In genomic region chr10:128583644-128584043, GRCm38 (mm10) we compare ENCODE assay signal across 9 mouse cellular contexts. TPM values are rescaled to one million over a fixed set of nuclear protein-coding genes. Genes with fewer than 3 reads are reported as not detected.
A peak's percentile ranks its signal among the peaks of the same experiment; 100 is the strongest.
DNase-seq lines count a peak whose midpoint lies in the region; ATAC-seq and TF ChIP-seq lines count a peak whose summit lies in the region.
"Had no signal": no experiment of that assay in that cellular context is flagged by ENCODE, and none has a peak within 500 bp of the region (broad histone marks: within the 10 kb centered on the region; RNA-seq: fewer than 3 reads in every experiment).

No protein-coding gene starts in this region.

- DNase-seq in 3T3-L1 (ENCODE audit: low read depth, low spot score) (peak; percentile 32), Patski (ENCODE audit: low read depth, low spot score) (peak; percentile 6)
- DNase-seq in lung, postnatal 14 days, result peak; percentile 73
- DNase-seq in thymus, postnatal 14 days, result no peak
- no peak for DNase-seq in spleen, adult 12 weeks (ENCODE audit: low spot score)
- DNase-seq: liver, embryonic 13.5 days had no signal

- 0 out of 2 replicates have a peak overlapping the region, but pooled peaks have one; percentile 26 for H3K4me2 ChIP-seq in embryonic facial prominence, embryonic 15.5 days (replicated peaks)
- peak overlapping the region; percentile 32 for H3K4me2 ChIP-seq in intestine, embryonic 15.5 days (replicated peaks)
- H3K4me2 ChIP-seq: liver, embryonic 13.5 days had no signal

- H3K36me3 ChIP-seq in embryonic facial prominence, embryonic 15.5 days, result peaks cover 10% of the 10 kb centered on the region
- H3K36me3 ChIP-seq in intestine, embryonic 15.5 days, result no peaks in the 10 kb centered on the region

- POLR2A ChIA-PET in Patski (lab: Charles Lee), result no interaction called here

- H3K9ac ChIP-seq in embryonic facial prominence, embryonic 15.5 days, result no peak overlapping the region
- no peak overlapping the region for H3K9ac ChIP-seq in intestine, embryonic 15.5 days
- H3K9ac ChIP-seq: liver, embryonic 13.5 days had no signal

- no peaks in the 10 kb centered on the region for H3K9me3 ChIP-seq in embryonic facial prominence, embryonic 15.5 days (replicated peaks)
- H3K9me3 ChIP-seq in intestine, embryonic 15.5 days, result no peaks in the 10 kb centered on the region
- H3K9me3 ChIP-seq: liver, embryonic 13.5 days had no signal

- H3K4me3 ChIP-seq in embryonic facial prominence, embryonic 15.5 days (replicated peaks), result no peak overlapping the region
- H3K4me3 ChIP-seq in intestine, embryonic 15.5 days (replicated peaks), result no peak overlapping the region
- H3K4me3 ChIP-seq: liver, embryonic 13.5 days had no signal

- H3K27me3 ChIP-seq in Patski, result peaks cover 3% of the 10 kb centered on the region
- H3K27me3 ChIP-seq in embryonic facial prominence, embryonic 15.5 days, result peaks cover 24% of the 10 kb centered on the region
- peaks cover 19% of the 10 kb centered on the region for H3K27me3 ChIP-seq in intestine, embryonic 15.5 days (replicated peaks)

- no peak for TF ChIP-seq CTCF in Patski (IDR thresholded peaks at IDR 0.05)

- CTCF ChIA-PET in Patski (lab: Charles Lee), result interaction anchor here (0.9 to 1.2 kb wide), 2 partner anchors 10 to 11 kb away, joined by 3 to 5 read pairs; no protein-coding TSS in a partner anchor

- peak; percentile 78 for ATAC-seq in Patski
- ATAC-seq in embryonic facial prominence, embryonic 15.5 days (ENCODE audit: insufficient number of reproducible peaks, low FRiP score, low TSS enrichment, low read depth), result peak; percentile 47; the same call in 1 of the 2 replicates
- ATAC-seq in intestine, embryonic 15.5 days, result peak; percentile 21
- no peak for ATAC-seq in erythroid progenitor cell, adult 5-6 weeks (replicated peaks; ENCODE audit: low FRiP score, poor library complexity, severe bottlenecking)

- peaks cover 31% of the 10 kb centered on the region for H3K4me1 ChIP-seq in embryonic facial prominence, embryonic 15.5 days
- H3K4me1 ChIP-seq in intestine, embryonic 15.5 days (replicated peaks), result peaks cover 24% of the 10 kb centered on the region

- in situ Hi-C loops in Patski (cut with MboI; ENCODE audit: low pct_unique_long_range_greater_than_20kb), result no loop called here

- 39% methylated on average over 7 of the region's 7 CpGs for WGBS in embryonic facial prominence, embryonic 15.5 days
- WGBS in intestine, embryonic 15.5 days, result 18% methylated on average over 7 of the region's 7 CpGs

- H3K27ac ChIP-seq in embryonic facial prominence, embryonic 15.5 days (replicated peaks), result peak overlapping the region; percentile 58; the same call in 1 of the 2 replicates
- no peak overlapping the region for H3K27ac ChIP-seq in intestine, embryonic 15.5 days
- H3K27ac ChIP-seq: liver, embryonic 13.5 days had no signal

RNA-seq across cellular contexts. Expression of gene Erbb3, which starts 5.8 kb away (rescaled TPM):
- 1.2 TPM for polyA plus RNA-seq in Patski (2021)
- 23.9 and 25.8 TPM in 2 replicates for polyA plus RNA-seq in embryonic facial prominence, embryonic 15.5 days (2015; fragmentation: Nextera tagmentation; extraction: Ambion mirVana)
- 30.5 and 31.5 TPM in 2 replicates for polyA plus RNA-seq in intestine, embryonic 15.5 days (2015; fragmentation: Nextera tagmentation; extraction: Ambion mirVana)
- total RNA-seq in erythroid progenitor cell, adult 5-6 weeks (2015; ENCODE audit: low replicate concordance), result 0.84 and 1.1 TPM in 2 replicates
- total RNA-seq in erythroid progenitor cell, adult 5-6 weeks (2017; ENCODE audit: low replicate concordance), result 0.39 and 0.53 TPM in 2 replicates

RNA-seq across cellular contexts. Expression of gene Pa2g4, which starts 17.9 kb away (rescaled TPM):
- 117 TPM for polyA plus RNA-seq in Patski (2021)
- 186 and 189 TPM in 2 replicates for polyA plus RNA-seq in embryonic facial prominence, embryonic 15.5 days (2015; fragmentation: Nextera tagmentation; extraction: Ambion mirVana)
- 205 and 210 TPM in 2 replicates for polyA plus RNA-seq in intestine, embryonic 15.5 days (2015; fragmentation: Nextera tagmentation; extraction: Ambion mirVana)
- total RNA-seq in erythroid progenitor cell, adult 5-6 weeks (2015; ENCODE audit: low replicate concordance), result 122 and 141 TPM in 2 replicates
- 87.7 and 97.9 TPM in 2 replicates for total RNA-seq in erythroid progenitor cell, adult 5-6 weeks (2017; ENCODE audit: low replicate concordance)

RNA-seq across cellular contexts. Expression of gene Rpl41, which starts 34.5 kb away (rescaled TPM):
- polyA plus RNA-seq in Patski (2021), result 1,532 TPM
- polyA plus RNA-seq in embryonic facial prominence, embryonic 15.5 days (2015; fragmentation: Nextera tagmentation; extraction: Ambion mirVana), result 4,202 and 4,259 TPM in 2 replicates
- 3,667 and 3,915 TPM in 2 replicates for polyA plus RNA-seq in intestine, embryonic 15.5 days (2015; fragmentation: Nextera tagmentation; extraction: Ambion mirVana)
- total RNA-seq in erythroid progenitor cell, adult 5-6 weeks (2015; ENCODE audit: low replicate concordance), result 1,611 and 1,688 TPM in 2 replicates
- total RNA-seq in erythroid progenitor cell, adult 5-6 weeks (2017; ENCODE audit: low replicate concordance), result 704 and 1,169 TPM in 2 replicates

RNA-seq across cellular contexts. Expression of gene Zc3h10, which starts 36.1 kb away (rescaled TPM):
- 16.8 TPM for polyA plus RNA-seq in Patski (2021)
- 15.8 and 16.0 TPM in 2 replicates for polyA plus RNA-seq in embryonic facial prominence, embryonic 15.5 days (2015; fragmentation: Nextera tagmentation; extraction: Ambion mirVana)
- polyA plus RNA-seq in intestine, embryonic 15.5 days (2015; fragmentation: Nextera tagmentation; extraction: Ambion mirVana), result 14.5 and 15.2 TPM in 2 replicates
- total RNA-seq in erythroid progenitor cell, adult 5-6 weeks (2015; ENCODE audit: low replicate concordance), result 0.72 and 2.9 TPM in 2 replicates
- 5.9 and 6.4 TPM in 2 replicates for total RNA-seq in erythroid progenitor cell, adult 5-6 weeks (2017; ENCODE audit: low replicate concordance)

RNA-seq across cellular contexts. Expression of gene Rps26, which starts 42.9 kb away (rescaled TPM):
- polyA plus RNA-seq in Patski (2021), result 259 TPM
- 833 and 868 TPM in 2 replicates for polyA plus RNA-seq in embryonic facial prominence, embryonic 15.5 days (2015; fragmentation: Nextera tagmentation; extraction: Ambion mirVana)
- polyA plus RNA-seq in intestine, embryonic 15.5 days (2015; fragmentation: Nextera tagmentation; extraction: Ambion mirVana), result 693 and 768 TPM in 2 replicates
- total RNA-seq in erythroid progenitor cell, adult 5-6 weeks (2015; ENCODE audit: low replicate concordance), result 581 and 593 TPM in 2 replicates
- total RNA-seq in erythroid progenitor cell, adult 5-6 weeks (2017; ENCODE audit: low replicate concordance), result 151 and 338 TPM in 2 replicates

Comparison
In these comparisons a context has a peak if more than half of its experiments do, and no peak if none do; other contexts are left out.
1. DNase-seq: peak in 3T3-L1 (single experiment), Patski (single experiment) and lung, postnatal 14 days (single experiment); none in thymus, postnatal 14 days (single experiment) and spleen, adult 12 weeks (single experiment).
2. RNA of gene Erbb3, which starts 5.8 kb away (polyA plus RNA-seq): 30.5 to 31.5 TPM in intestine, embryonic 15.5 days and 23.9 to 25.8 TPM in embryonic facial prominence, embryonic 15.5 days; 1.2 TPM in Patski (single experiment); every median in the first group is over 10 times any median in the second.